Mouse (Mus musculus) liver, adult 2 months (tissue): Measurements from ENCODE around the gene Txndc16.

ENCODE experiments used
- CTCF ChIP-seq: fragments of 200-500 bp; IDR thresholded peaks from 2 replicates; pipeline ENCODE4 v1.5.1; 2011; ENCODE audit warnings: low read depth, low read length, control low read depth
- POLR2A ChIP-seq: fragments of 200-500 bp; IDR thresholded peaks from 2 replicates; pipeline ENCODE4 v1.6.1; 2011; ENCODE audit warnings: low read length, control low read depth; ENCODE audit not compliant: insufficient read depth; ENCODE audit errors: extremely low read depth

DNA sequence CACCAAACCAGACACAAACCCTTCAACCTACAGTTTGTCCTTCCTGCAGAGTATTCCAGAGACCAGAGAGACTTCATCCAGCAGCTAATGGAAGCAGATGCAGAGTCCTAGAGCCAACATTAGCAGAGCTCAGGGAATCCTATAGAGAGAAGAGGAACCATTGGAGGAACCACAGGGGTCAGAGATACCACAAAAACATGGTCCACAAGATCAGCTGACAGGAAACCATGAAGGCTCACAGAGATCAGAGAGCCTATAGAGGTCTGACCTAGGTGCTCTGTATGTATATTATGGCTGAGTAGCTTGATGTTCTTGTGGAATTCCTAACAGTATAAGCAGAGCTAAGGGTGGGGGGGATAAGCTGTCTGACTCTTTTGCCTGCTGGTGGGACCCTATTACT, 19.5 kb downstream of the Txndc16 start:
- no peak for TF ChIP-seq CTCF
- TF ChIP-seq POLR2A, result no peak
